Mouse (Mus musculus) intestine, postnatal 0 days (tissue): ENCODE measurements around the gene Zswim8. TPM values are rescaled to one million over a fixed set of nuclear protein-coding genes. Genes with fewer than 3 reads are reported as not detected.

Experiments
- ATAC-seq: fragments of 200-750 bp; cut with Nextera tagmentation; 2 replicates; pipeline ENCODE4 v1.8.0; 2017; ENCODE audit warnings: mild to moderate bottlenecking, moderate TSS enrichment, moderate library complexity
- H3K27ac ChIP-seq: fragments of 300-500 bp; sonication (generic); 2 replicates; pipeline ENCODE4 v1.5.1; 2014; ENCODE audit warnings: mild to moderate bottlenecking, low read depth, low read length, moderate library complexity
- H3K27me3 ChIP-seq: fragments of 300-500 bp; sonication (generic); replicated peaks from 2 replicates; pipeline ENCODE4 v1.6.1; 2014; ENCODE audit warnings: low read length, mixed read lengths; ENCODE audit not compliant: control insufficient read depth, insufficient read depth
- H3K36me3 ChIP-seq: fragments of 300-500 bp; sonication (generic); 2 replicates; pipeline ENCODE4 v1.6.1; 2014; ENCODE audit warnings: mild to moderate bottlenecking, moderate library complexity; ENCODE audit not compliant: control insufficient read depth, insufficient read depth
- H3K4me1 ChIP-seq: fragments of 300-500 bp; sonication (generic); replicated peaks from 2 replicates; pipeline ENCODE4 v1.6.1; 2014; ENCODE audit warnings: antibody characterized with exemption, low read length, mixed read lengths; ENCODE audit not compliant: control insufficient read depth, insufficient read depth
- H3K4me2 ChIP-seq: fragments of 300-500 bp; sonication (generic); replicated peaks from 2 replicates; pipeline ENCODE4 v1.6.1; 2014; ENCODE audit warnings: low read depth, mild to moderate bottlenecking, moderate library complexity
- H3K4me3 ChIP-seq: fragments of 300-500 bp; sonication (generic); 2 replicates; pipeline ENCODE4 v1.5.1; 2014; ENCODE audit warnings: low read depth, low read length
- H3K9ac ChIP-seq: fragments of 300-500 bp; sonication (generic); 2 replicates; pipeline ENCODE4 v1.6.1; 2014; ENCODE audit warnings: mild to moderate bottlenecking, low read depth, low read length
- H3K9me3 ChIP-seq: fragments of 300-500 bp; sonication (generic); 2 replicates; pipeline ENCODE4 v1.6.1; 2016; ENCODE audit warnings: mixed run types; ENCODE audit not compliant: control insufficient read depth
- CTCF ChIP-seq: sonication (generic); IDR thresholded peaks from 2 replicates; pipeline ENCODE4 v1.5.1; 2016; ENCODE audit warnings: low read depth, mild to moderate bottlenecking, control low read depth, antibody characterized with exemption, moderate library complexity
- WGBS: fragments of 180-500 bp; shearing (Covaris S2); extraction: QIAGEN DNeasy Blood & Tissue Kit; methylation state at CpG from one replicate; pipeline ENCODE4 v1.1.7; 2014; 5-methylcytosine and 5-hydroxymethylcytosine counted together
- polyA plus RNA-seq: library from polyadenylated mRNA; unstranded; fragments of >200 nt; fragmentation: Nextera tagmentation; extraction: Ambion mirVana; gene quantifications from 2 replicates; pipeline ENCODE4 v1.2.1, GENCODE M21; 2015

The Zswim8 gene
- polyA plus RNA-seq, 1 experiment from 2014 or later: 15.0 TPM

DNA sequence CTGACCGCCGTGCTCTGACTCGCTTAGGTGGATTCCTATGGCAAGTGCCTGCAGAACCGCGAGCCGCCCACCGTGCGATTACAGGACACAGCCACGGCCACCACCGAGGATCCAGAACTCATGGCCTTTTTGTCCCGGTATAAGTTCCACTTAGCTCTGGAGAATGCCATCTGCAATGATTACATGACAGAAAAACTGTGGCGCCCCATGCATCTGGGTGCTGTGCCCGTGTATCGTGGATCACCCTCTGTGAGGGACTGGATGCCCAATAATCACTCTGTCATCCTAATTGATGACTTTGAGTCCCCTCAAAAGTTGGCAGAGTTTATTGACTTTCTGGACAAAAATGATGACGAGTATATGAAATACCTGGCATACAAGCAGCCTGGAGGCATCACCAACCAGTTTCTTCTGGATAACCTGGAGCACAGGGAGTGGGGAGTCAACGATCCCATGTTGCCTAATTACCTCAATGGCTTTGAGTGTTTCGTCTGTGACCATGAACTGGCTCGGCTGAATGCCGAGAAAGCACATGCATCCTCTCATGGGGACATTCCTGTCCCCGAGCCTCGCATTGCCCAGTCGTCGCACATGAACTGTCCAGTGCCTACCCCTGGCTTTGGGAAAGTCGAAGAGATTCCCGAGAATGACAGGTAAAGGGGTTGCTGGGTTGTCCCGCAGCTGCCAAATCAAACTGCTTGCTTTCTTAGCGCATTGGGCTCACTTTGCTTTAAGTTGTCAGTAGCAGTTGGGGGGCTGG, 11.4 kb upstream of the Zswim8 start:
- 10% methylated on average over 27 of the region's 27 CpGs for WGBS
- Histone ChIP-seq H3K9ac (peak overlapping the region; percentile 92), H3K27me3 (no peaks in the 10 kb centered on the region), H3K9me3 (no peaks in the 10 kb centered on the region), H3K36me3 (peaks cover 31% of the 10 kb centered on the region), H3K4me2 (peak overlapping the region; percentile 89), H3K4me3 (peak overlapping the region; percentile 91), H3K4me1 (peaks cover 6% of the 10 kb centered on the region; the same call in 1 of the 2 replicates), H3K27ac (peak overlapping the region; percentile 96)
- ATAC-seq: no peak
- TF ChIP-seq CTCF: no peak

DNA sequence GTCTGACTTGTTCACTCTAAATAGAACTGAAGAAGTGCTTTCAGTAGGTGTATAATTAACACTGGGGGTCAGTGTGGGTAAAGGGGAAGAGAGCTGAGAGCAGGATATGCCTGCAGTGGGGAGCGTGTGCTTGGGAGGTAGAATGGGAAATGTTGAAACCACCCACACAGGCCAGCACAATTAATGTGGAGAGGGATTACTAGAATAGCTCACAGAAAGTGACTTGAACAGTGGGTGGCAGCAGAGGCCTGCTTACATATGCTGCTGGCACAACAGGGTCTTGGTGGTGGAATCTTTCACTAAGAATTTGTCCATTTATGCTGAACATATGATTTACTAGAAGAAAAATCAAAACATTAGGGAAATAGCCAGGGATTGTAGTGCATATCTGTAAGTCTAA, 10.4 kb upstream of the Zswim8 start:
- WGBS: 27% methylated on average over 1 of the region's 1 CpGs

DNA sequence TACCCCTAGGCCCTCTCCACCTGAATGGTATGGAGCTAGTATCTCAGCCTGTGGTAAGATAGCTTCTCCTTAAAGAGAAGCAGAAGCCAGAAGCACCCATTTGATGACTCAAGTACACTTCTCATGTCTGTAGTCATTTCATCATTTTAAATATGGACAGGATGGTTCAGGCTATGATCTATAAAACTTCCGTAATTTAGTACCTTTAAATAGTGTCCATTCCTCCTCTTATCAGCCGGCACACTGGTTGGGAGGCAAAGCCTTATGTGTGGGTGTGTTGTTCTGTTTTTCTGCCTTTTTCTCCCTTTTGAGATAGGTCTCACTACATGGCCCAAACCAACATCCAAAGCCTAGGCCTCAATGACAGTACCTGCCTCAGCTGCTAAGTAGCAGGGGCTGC, 8.8 kb upstream of the Zswim8 start:
- Histone ChIP-seq H3K27me3 (no peaks in the 10 kb centered on the region), H3K9me3 (no peaks in the 10 kb centered on the region), H3K4me2 (no peak overlapping the region), H3K4me3 (no peak overlapping the region), H3K9ac (no peak overlapping the region), H3K4me1 (peaks cover 7% of the 10 kb centered on the region; the same call in 1 of the 2 replicates), H3K27ac (no peak overlapping the region), H3K36me3 (peaks cover 6% of the 10 kb centered on the region)
- TF ChIP-seq CTCF: no peak
- WGBS: 75% methylated on average over 2 of the region's 2 CpGs
- no peak for ATAC-seq

More for the DNA sequence above, 10.4 kb upstream of the Zswim8 start:
- Histone ChIP-seq H3K9ac (no peak overlapping the region), H3K4me3 (no peak overlapping the region), H3K9me3 (no peaks in the 10 kb centered on the region), H3K36me3 (peaks cover 21% of the 10 kb centered on the region), H3K27me3 (no peaks in the 10 kb centered on the region), H3K27ac (no peak overlapping the region), H3K4me1 (peaks cover 6% of the 10 kb centered on the region; the same call in 1 of the 2 replicates), H3K4me2 (peak overlapping the region; percentile 89; the same call in 1 of the 2 replicates)
- peak; percentile 80 for TF ChIP-seq CTCF
- ATAC-seq: no peak

- no peak overlapping the region for H3K4me2 ChIP-seq
- no peak for TF ChIP-seq CTCF
- no peaks in the 10 kb centered on the region for H3K27me3 ChIP-seq
- H3K9me3 ChIP-seq: no peaks in the 10 kb centered on the region
- no peak for ATAC-seq
- H3K9ac ChIP-seq: no peak overlapping the region
- H3K4me1 ChIP-seq: peaks cover 9% of the 10 kb centered on the region; the same call in 1 of the 2 replicates
- no peak overlapping the region for H3K4me3 ChIP-seq
- WGBS: 59% methylated on average over 3 of the region's 3 CpGs
- no peaks in the 10 kb centered on the region; the same call in 1 of the 2 replicates for H3K36me3 ChIP-seq
- H3K27ac ChIP-seq: no peak overlapping the region
Measured at GRCm38 (mm10) chr14:20700362-20700761, 7.0 kb upstream of the Zswim8 start.

- H3K4me3 ChIP-seq: peak overlapping the region; percentile 72; the same call in 1 of the 2 replicates
- peak overlapping the region; percentile 71 for H3K4me2 ChIP-seq
- no peaks in the 10 kb centered on the region for H3K9me3 ChIP-seq
- ATAC-seq: no peak
- no peaks in the 10 kb centered on the region for H3K27me3 ChIP-seq
- 58% methylated on average over 8 of the region's 8 CpGs for whole genome bisulfite sequencing
- no peaks in the 10 kb centered on the region; the same call in 1 of the 2 replicates for H3K36me3 ChIP-seq
- no peak for TF ChIP-seq CTCF
- H3K9ac ChIP-seq: 0 out of 2 replicates have a peak overlapping the region, but pooled peaks have one; percentile 82
- no peak overlapping the region for H3K27ac ChIP-seq
- H3K4me1 ChIP-seq: peaks cover 2% of the 10 kb centered on the region; the same call in 1 of the 2 replicates
Measured at GRCm38 (mm10) chr14:20701554-20701953, 5.8 kb upstream of the Zswim8 start.

DNA sequence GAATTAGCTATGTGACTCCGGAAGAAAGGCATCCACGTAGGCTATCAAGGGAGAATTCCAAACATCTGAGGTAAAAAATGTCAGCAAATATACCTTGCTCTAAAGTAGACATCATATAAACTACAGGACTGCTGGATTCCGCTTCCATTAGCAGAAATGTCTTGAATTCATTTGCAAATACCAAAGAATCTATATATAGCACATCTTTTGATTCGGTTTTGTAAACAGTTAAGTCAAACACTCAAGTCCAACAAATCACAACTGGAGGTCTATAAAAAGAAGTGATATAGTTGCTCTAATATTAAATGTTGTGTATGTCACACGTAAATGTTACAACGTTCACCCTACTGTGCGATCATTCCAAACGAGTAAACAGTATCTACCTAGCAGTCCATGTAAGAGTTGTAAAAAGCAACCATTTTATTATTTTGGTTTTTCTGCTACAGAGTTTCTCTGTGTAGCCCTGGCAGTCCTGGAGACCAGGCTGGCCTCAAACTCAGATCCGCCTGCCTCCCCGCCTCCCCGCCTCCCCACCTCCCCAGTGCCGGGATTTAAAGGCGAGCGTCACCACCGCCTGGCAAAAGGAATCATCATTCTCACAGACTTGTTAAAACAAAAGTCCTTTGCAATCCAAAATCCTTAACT, 5.1 kb upstream of the Zswim8 start:
- peak overlapping the region; percentile 72 for H3K4me3 ChIP-seq
- H3K27me3 ChIP-seq: no peaks in the 10 kb centered on the region
- ATAC-seq: peak; percentile 16
- H3K27ac ChIP-seq: peak overlapping the region; percentile 91
- peaks cover 2% of the 10 kb centered on the region; the same call in 1 of the 2 replicates for H3K4me1 ChIP-seq
- no peak for TF ChIP-seq CTCF
- H3K9me3 ChIP-seq: no peaks in the 10 kb centered on the region
- WGBS: 5% methylated on average over 15 of the region's 15 CpGs
- H3K9ac ChIP-seq: peak overlapping the region; percentile 82
- peak overlapping the region; percentile 71 for H3K4me2 ChIP-seq
- no peaks in the 10 kb centered on the region; the same call in 1 of the 2 replicates for H3K36me3 ChIP-seq
